Mouse (Mus musculus) kidney, adult 18-20 months (tissue): ENCODE measurements around the gene Tbx20.

Experiments used
- DNase-seq: peaks from one replicate; pipeline ENCODE4 v3.0.0; 2021

Gene Tbx20

DNA sequence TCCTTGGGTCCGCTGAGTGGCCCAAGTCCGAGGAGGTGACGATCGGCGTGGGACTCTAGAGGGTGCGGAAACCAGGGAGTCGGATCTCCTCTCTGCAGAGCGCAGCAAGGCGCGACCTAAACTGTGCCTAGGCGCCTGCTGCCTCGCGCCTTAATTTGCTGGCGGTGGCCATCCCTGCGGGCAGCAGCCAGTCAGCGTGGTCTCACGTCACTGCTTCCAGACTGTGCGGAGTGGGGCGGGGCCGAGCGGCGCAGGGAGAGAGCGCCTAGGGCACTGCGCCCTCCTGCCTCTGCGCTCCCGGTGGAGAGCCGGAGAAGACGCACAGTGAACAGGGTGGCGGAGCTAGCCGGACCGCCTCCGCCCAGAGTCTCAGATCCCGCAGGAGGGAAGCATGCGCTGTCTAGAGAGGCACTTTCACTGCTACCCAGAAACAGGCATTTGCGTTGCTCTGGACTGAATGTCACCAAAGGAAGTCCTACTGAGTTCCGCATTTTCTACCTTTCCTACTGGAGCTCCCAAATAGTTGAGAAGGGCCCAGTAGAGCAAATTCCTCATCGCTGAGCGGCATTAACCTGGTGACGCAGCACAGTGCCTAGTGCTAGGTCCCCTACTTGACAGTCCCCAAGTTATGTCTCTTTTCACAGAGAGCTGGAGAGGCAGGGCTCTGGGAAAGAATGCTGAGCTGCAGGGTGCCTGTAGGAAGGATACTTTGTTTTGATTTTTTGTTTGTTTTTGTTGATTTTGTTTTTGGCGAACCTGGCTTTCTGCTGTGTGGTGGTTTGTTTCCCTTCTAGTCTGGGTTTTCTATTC lies at the start of gene Tbx20:
TSS of gene Tbx20 (minus strand) at position 144 of the 810 bp plus-strand sequence.
- DNase-seq = peak; percentile 12

DNA sequence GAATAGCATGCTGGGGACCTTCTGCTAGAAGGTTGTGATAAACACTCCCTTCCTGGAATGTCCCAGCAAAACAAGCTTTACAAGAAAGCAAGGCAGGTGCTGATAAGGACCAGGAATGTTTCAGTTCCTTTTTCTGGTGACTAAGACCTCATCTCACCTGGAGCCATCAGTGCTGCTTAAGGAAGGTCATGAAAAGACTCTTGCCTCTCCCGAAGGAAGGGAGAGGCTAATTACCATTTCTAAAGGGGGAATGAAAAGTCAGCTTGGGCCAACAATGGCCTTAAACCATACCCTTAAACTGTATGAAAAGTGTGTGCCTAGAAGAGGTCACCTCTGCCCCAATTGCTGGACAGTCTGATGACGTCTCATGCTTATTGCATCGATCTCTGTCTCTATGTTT lies 44.4 kb upstream of the Tbx20 start:
- DNase-seq = no peak

DNA sequence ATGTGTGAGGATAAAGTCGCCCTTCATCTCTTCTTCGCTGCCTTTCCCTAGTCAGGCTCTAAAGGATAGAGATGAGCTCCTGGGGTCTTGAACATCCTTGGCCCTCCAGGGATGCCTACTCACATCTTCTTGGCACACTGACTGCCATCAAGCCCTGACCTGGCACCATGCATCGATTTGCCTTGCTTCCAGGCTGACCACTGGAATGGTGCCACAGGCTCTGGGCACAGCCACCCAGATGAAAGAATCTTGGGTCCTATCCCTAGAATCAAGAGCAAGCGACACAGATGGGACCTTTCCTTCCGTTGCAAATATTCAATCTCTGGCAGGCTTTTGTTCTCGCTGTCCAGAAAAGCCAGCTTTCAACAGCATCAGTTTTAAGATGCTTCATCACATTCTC lies 38.4 kb upstream of the Tbx20 start:
- DNase-seq = no peak

DNA sequence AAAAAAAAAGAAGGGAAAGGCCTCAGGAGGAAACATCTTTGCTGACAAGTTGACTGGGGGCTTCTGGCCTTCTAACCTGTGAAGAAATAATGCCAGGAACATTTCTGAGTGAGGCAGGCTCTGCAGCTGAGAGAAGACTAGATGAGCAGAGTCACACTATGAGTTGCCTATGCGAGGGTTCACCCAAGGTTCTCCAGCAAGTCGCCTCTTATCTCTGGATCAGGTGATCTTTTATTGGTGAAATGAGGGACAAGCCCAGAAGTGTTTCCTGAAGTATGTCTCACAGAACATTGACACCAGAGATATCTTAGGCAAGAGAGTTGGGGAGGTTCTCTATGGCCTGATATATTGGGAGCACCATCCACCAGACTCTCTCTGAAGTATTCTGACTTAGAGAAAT lies 18.0 kb upstream of the Tbx20 start:
- DNase-seq = no peak

DNA sequence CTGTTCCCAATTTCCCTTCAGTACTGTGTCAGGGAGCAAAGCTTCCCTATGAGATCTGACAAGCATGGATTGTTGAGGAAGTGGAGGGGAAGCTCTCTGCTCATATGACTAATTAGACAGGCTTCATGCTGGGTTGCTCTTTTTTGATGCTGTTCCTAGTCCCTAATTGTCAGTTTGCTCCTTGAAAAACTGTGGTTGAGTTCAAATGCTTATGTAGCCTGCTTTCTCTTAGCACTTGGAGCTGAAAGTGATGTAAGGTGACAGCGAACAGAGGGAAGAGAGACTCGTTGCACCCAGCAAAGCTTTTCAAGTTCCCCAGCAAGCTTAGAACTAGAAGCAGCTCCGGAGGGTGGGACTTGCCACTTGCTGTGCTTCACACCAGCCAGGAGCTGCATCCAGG lies 15.3 kb upstream of the Tbx20 start:
- DNase-seq = no peak

DNA sequence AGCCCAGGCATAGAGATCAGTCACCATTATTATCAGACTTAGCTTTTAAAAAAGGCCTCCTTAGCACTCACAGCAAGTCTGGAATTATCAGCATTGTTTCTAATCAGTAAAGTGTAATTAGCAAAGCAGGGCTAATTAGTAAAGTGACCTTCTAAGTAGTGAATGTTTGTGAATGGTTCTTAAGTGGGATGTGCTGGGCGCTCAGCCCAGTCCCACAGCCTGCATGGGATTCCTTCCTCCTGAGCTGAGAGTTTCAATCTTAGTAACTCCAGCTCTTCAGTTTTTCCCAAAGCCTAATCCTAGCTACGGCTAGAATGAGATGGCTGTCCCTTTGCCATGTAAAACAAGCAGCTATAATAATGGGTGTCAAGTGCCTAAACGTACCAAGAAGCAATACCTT lies 8.2 kb upstream of the Tbx20 start:
- DNase-seq = no peak

DNA sequence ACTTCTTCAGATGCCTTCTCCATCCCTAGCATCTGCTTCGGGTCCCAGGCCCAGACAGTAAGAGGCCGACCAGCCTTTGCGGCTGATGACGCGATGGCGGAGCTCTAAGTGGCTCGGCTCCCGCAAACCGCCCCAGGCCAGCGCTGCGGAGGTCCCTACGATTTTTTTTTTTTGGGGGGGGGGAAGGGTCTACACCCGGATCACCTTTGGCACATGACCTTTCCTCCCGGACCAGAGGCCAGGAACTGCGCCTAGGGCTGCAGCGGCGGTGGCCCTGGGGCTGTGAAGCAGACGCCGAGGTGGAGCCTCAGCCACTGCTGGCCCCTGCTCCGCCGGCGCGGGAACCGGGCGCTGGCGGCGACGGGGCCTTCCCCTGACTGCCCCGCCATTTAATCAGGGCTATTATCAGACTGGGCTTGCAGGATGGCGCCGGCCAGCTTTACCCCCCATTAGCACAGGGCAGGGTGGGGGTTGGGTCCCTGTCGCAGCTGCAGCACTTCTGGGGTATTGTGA lies 6.9 kb upstream of the Tbx20 start:
- no peak for DNase-seq

DNA sequence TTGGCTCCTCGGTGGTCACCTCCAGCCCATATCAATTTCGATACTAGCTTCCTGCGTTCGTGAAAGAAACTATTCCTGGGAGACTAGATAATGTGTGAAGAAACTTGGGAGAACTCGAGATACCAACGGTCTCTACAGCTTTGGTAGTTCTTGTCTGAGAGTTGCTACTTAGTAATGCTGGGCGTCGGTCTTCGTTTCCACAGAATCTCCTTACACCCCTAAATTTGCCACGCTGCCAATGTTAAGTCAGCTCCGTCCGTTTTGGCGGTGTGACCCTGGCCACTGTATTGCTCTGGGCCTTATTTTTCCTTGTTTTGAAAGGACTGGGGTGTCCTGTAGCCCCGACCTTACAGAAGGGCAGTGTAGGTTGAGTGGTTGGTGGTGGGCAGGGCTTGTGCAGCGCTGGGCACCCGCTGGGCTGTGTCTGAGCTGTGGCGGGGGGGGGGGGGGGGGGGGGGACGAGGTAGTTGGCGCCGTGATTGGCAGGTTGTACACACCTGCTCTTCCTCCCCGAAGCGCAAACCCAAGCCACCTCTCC lies 6.4 kb upstream of the Tbx20 start:
- no peak for DNase-seq

DNA sequence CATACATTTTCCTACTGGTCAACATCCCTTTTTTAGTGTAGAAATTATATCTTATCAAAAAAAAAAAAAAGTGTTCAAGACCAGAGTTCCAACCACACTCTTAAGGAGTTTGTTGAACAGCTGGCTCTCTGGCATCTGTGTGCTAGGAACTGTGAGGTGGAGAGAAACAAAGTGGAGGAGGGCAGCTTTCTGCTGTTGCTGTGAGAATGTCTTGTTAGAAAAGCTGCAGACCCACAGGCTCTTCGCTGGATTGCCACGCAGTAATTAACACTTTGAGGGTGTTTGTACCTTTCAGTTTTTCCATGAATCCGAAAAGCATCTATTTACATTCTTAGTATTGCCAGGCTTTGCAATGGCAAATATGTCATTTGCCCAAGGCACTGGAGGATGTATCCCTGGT lies 5.9 kb upstream of the Tbx20 start:
- no peak for DNase-seq

DNA sequence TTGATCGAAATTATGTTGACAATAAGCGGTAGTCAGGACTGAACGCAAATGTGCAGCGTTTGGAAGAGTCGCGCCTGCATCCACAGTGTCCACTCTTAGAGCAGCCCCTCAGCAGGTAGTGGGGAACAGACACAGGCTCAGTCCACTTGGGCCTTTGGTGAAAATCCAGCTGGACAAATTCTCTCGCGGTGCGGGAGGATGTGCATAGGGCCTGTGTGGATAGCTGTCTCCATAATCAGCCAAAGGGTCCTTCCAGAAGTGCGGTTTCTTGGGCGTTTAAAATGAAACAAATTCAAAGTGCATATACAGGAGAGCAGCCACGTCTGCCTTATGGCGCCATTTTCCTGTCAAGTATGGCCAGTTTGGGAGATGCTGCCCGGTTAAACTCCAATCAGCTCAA lies 4.5 kb upstream of the Tbx20 start:
- DNase-seq = no peak

DNA sequence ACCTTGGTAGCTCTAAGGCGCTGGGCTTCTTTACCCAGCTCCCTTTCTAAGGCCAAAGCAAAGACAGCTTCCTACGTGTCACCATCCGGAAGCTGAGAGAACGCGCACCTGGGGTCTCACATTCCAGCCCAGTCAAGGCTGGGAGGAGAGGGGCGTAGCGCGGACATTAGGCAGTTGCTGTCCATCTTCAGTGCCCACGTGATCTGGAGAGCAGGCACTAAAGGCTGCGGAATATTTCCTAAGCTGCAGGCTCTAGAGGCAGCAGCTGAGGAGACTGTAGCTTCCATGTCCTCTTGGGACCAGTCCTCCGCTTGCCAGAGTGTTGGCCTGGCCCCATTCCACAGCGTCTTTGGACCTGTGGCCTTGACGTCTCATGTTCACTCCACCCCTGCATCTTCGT lies 3.9 kb upstream of the Tbx20 start:
- no peak for DNase-seq

DNA sequence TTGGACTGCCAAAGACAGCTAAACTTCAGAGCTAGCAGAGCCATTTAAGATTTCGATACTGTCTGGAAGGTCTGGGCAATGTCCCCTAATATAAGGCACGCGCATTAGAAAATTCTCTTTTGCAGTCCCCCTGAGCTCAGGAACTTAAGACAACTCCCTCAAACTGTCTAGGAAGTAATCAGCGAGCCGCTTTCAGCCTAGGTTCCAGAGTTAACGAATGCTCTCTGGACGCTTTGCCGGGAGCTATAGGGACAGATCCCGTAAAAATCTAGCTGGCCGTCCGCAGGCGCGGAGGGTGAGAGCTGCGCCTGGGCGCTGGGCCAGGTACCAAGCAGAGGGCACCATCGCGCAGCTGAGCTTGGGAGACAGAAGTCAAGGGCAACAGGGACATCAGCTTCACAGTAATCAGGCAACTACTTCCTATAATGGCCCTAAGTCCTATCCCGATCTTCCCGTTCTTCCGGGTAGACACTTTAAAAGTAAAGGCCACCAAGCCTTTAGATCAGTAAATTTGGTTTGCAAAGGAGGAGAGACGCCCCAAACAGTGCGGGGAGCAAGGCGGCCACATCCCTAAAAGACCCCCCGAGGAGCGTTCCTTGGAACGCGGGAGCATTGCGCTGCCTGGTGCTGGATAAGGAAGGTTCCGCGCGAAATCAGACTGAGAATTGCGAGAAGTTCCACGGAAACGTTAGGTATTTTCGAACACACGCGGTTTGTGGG lies 3.2 kb upstream of the Tbx20 start:
- no peak for DNase-seq

DNA sequence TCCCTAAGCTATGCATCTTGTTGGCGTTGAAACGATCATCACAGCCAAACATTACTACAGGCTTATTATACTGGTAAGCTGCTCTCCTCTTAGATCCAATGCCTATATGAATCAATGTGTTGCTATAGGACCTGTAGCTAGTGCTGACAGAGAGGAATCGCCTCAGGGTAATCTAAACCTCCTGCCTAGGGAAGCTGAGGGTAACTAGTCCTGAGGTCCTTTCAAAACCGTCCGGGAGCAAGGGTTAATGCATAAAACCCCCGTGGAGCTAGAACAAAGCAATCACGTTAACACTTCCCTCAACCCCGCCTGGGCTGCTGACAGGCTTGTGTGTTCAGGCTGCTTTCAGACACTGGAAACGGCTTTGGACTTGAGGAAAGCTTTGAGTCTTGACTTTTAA lies 2.4 kb upstream of the Tbx20 start:
- no peak for DNase-seq

DNA sequence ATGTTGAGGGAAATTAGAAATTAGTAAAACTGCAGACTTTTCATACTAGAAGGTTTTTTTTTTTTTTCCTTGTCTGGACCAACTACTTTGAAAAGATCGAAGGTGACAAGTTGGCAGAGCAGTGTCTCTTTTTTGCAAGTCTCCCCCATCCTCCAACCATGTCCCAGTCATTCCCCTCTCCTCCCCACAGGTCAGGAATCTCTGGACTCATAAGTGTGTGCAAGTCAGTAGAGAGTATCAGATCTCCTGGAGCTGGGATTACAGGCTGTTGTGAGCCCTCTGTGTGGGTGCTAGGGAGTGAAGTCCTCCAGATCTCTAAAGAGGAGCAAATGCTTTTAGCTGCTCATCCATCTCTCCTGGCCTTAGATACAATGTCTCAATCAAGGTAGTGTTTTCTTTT lies 1.5 kb upstream of the Tbx20 start:
- no peak for DNase-seq

DNA sequence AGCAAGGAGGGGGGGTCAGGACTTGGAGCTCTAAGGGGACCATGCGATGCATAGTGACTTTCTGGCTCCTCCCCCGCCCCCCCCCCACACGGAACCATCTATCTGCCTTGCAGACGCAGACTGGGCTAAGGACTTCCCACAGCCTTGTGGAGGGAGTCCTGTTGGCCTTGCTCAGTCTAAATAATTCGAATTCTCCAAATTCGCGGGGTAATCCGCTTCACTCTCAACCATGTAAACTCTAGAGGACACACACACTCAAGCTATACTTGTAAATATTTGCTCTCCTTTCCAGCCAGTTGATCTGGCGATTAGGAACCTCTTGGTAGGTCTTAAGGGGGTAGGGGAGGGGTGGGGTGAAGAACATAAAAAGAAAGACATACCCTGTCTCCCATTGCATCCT lies 898 bp upstream of the Tbx20 start:
- DNase-seq = no peak

DNA sequence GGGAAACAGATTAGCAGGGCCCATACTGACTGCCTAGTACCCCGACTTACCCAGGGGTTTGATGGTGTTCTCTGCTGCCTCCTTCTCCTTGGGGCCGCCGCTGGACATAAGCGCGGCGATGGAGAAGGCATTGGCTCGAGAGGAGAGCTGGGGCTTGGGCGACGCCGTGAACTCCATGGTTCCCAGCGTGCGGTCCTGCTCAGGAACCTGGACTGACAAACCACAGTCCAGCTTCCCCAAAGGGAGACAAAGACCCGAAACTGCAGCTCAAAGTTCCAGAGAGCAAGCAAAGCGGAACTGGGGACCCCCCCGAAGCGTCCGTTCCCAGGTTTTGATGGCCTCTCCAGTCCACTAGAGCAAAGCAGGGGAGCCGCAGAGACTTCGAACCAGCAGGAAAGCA lies 434 bp downstream of the Tbx20 start:
- DNase-seq = no peak

DNA sequence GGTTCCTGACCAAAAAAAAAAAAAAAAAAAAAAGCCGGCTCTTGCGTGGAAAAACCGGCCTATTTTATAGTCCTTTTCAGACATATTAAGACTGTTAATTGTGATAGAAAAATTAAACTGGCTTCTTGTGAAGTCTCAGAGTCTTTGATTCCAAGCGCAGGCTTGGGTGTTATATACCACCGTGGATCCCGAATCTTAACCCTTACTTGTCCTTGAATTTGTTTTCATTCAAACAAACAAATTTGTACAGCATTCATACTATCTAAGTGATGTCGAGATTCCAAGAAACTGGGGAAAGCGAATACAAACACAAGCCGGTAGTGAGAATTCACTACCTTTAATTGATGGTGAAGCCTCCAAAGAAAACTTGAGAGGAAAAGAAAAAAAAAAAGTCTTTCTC lies 932 bp downstream of the Tbx20 start:
- DNase-seq = no peak

DNA sequence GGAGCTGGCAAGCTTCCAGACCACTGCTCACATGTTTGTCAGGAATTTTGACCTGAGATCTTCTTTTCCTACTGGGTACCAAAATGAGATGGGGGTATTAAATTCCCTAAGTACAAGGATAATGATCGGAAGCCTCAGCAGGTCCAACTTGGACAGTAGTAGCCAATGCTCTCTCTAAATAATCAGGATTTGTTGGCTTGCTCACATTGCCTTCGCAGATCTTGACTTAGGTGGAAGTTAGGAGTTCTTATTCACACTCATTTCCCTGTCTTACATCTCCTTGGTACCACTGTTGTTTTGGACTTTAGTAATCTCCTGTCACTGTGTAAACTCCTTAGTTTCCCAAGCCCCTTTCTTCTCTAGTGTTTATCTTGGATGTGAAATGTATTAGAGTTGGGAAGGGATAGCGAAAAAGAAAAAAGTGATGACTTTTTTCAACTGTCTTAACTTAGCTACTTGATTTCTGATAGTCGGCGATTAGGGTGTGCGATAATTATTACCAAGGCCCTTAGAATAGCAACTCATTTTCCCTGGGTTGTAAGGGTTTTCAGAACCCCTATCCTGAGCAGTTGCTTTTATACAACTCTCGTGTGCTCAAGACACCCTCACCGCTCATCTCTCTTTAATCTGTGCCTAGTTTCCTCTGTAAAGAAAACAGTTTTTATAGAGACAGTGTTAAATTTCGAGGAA lies 1.5 kb downstream of the Tbx20 start:
- no peak for DNase-seq

DNA sequence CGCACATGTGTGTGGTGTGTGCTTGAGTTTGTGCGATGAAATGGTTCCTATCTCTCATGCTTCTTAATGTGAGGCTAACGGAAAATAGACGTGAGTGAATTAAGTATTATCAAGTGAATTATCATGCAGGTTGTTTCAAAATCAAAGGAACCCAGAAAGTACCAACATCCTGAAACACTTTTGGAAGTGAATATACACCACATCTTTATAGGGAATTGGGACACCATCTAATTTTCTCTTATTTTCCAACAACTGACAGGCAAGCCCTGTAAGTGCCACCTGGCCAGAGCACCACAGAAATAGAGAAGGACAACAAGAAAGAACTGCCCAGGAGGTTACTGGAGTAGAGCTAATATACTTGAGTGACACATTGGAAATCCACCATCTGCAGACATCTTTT lies 2.4 kb downstream of the Tbx20 start:
- DNase-seq = no peak

DNA sequence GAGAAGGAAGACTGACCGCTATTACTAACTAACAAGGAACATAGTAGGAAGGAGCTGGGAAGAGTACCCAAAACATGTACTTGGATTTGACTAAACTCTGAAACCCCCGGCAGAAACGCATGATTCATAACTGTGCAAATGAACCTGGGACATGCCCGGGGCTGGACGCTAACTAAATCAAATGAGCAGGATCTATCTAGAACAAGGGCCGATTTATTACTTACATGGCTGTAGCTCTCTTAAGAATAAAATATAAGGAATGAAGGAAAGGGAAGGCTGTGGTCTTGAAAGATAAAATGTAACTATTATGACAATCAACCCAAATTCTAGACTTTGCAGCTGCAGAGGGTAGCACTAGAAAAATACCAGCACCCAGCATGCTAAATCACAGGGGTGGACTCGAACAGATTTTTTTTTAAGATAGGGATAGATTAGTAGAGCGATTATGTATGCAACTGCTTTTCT lies 3.1 kb downstream of the Tbx20 start:
- no peak for DNase-seq

DNA sequence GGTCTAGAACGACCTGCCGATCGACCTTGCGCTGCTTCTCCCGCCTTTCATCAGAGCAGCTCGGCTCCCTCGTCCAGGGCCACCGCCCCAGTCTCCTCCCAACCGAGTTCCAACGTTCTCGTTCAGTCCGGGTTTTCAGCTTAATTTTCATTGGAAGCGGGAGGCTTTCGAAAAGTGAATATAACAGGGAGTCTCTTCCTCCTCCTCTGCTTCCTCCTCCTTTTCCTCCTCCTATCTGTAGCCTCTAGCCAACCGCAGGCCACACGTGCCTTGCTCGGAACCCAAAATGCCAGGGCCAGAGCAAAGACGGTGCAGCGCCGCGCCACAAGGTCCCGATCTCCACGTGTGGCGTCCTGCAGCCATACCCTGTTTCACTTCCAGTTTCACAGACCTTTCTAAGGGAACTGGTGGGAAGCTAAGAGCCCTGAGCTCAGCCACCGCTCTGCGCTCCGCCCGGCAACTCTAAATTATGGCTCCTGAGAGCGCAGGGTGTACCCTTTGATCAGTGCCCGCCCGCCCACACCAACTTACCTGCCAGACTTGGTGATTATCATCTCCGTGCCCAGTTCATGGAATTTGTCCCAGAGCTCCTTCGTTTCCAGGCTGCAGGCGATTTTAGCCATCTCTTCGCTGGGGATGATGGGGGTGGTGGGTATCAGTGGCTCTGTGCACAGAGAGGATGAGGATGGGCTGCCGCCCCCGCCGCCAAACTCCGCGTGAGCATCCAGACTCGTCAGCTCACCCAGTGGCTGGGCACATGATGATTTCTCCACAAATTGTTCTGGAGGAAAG lies 3.8 kb downstream of the Tbx20 start:
- DNase-seq = no peak

DNA sequence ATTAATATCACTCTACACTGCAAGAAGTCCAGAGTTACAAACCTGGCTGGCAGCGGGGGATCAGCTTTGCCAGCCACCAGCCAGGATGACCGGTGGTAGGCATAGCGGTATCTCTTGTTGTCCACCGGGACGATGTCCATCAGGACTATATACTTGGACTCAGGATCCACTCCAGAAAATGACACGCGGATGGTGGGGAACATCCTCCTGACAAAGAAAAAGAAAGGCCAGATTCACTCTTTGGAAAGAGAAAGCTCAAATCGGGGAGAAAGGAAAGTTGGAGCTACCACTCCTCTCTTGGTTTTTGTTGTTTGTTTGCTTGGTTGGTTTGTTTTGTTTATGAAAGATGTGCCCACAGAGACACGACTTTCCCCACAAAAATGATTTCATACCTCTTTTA lies 4.5 kb downstream of the Tbx20 start:
- DNase-seq = no peak

DNA sequence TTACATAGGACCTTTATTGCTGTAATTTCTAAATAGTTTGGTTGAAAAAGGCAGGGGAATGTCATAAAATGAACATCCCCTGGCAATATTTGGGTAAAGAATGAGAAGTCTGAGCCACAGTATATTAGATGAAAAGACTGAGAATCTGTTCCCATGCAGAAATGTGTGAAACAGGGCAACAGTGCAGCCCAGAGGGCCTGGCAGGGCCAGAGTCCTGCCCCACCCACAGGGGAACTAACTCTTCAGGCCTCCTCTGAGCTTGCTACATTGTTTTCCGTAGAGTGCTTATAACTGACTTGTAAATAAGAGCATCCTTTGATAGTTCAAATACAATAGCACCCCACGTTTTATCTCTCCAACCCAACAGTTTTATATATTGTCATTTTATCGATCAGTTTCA lies 7.0 kb downstream of the Tbx20 start:
- DNase-seq = no peak
